Mouse (Mus musculus) thymus, postnatal 14 days (tissue): ENCODE measurements around the gene Cetn3.

Experiments used
- DNase-seq: peaks from one replicate; pipeline ENCODE4 v3.0.0; 2021

Gene Cetn3

GRCm38 (mm10) chr13:81824576-81825330 is 41.9 kb downstream of the Cetn3 start:
- no peak for DNase-seq

GRCm38 (mm10) chr13:81828486-81828885 is 45.6 kb downstream of the Cetn3 start:
- no peak for DNase-seq

GRCm38 (mm10) chr13:81831838-81832237 is 49.0 kb downstream of the Cetn3 start:
- DNase-seq, result no peak

GRCm38 (mm10) chr13:81836386-81837177 is 53.7 kb downstream of the Cetn3 start:
- DNase-seq, result no peak

- DNase-seq, result no peak
Observed at GRCm38 (mm10) chr13:81838016-81838415, 55.1 kb downstream of the Cetn3 start.

GRCm38 (mm10) chr13:81838948-81839347 is 56.1 kb downstream of the Cetn3 start:
- DNase-seq, result no peak

GRCm38 (mm10) chr13:81840246-81840645 is 57.4 kb downstream of the Cetn3 start:
- DNase-seq, result no peak

- DNase-seq, result no peak
Observed at GRCm38 (mm10) chr13:81840646-81841045, 57.8 kb downstream of the Cetn3 start.

- DNase-seq, result no peak
Observed at GRCm38 (mm10) chr13:81842278-81842677, 59.4 kb downstream of the Cetn3 start.
